Mouse (Mus musculus) NIH3T3 (cell line): ENCODE results near the gene Tekt4.

Experiments used
- DNase-seq: peaks from one replicate; pipeline ENCODE4 v3.0.0-alpha.2; 2012; ENCODE audit warnings: low read depth

Tekt4 gene

DNA sequence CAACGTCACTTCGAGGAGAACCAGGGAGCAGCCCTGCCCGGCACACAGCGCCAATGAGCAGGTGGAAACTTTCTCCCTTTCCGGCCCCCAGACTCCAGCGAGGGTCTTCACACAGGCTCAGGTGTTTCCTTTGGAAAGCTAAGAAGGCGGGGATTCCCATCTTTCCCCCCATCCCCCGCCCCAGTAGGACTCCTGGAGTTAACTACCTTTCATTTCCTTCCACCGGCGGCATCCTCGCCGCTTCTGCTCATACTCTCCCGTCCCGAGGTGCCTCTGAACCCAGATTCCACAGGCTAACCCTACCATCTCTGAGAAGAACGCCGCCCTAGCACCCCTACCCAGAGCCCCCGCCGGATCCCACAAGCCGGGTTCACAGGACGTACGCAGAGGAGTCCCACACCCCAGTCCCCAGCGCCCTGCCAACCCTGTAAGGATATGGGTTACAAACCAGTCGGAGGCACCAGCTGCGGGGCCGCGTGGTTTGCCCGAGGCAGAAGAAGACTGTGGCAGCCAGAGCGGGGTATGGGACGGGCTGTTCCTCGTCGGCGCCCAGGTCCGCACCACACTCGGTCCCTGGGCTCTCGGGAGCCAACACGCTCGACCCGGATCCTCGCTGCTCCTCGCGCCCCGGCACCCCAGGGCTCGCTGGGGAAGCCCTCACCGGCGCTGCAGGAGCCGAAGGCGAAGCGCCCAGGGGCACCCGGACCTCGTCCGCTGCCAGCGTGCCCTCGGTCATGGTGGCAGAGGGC, 21.8 kb upstream of the Tekt4 start:
- DNase-seq: no peak

DNA sequence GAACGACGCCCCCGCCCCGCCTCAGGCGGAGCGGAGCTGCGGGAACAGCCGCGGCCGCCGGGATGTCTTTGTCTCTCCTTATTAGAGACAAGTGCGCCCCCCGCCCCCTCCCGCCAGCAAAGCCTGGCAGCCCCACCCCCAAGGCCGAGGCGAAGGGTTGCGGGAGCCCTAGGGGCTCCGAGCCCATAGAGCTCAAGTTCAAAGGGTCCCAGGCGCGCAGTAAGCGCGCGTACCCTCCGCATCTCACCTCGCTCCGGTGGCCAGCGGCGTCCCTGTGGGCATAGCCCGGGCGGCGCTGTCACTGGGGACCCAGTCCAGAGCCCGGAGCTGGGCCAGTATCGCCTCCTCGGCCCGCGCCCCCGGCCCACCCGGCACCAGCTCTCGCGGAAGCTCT, 21.2 kb upstream of the Tekt4 start:
- DNase-seq: no peak

GRCm38 (mm10) chr17:25433617-25434606, 20.5 kb upstream of the Tekt4 start, which contains the start of gene Cacna1h:
Gene Cacna1h, minus strand, starts transcription at chr17:25433783.
- no peak for DNase-seq

GRCm38 (mm10) chr17:25441417-25441816, 13.0 kb upstream of the Tekt4 start:
- DNase-seq: no peak

GRCm38 (mm10) chr17:25442889-25443288, 11.5 kb upstream of the Tekt4 start:
- DNase-seq: no peak

DNA sequence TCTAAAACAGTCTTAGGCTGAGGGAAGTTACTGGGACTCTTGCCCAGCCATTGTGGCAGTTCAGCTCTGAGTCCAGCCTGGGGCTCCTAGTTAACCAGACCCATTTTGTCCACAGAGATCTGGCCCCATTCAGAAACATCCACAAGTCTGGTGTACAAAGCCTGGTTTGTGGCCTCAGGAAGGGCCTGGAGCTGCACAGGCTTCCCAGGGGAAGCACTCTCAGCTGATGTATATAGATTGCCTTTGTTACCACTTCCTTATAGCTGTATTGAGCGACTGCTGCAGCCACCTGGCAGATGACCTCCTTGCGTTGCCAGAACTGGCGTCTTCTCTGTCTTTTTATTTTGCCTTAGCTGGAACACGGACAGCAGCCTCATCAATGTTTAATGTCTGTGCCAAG, 9.3 kb upstream of the Tekt4 start:
- no peak for DNase-seq

- no peak for DNase-seq
Observed at GRCm38 (mm10) chr17:25445841-25446240, 8.6 kb upstream of the Tekt4 start.

- no peak for DNase-seq
Observed at GRCm38 (mm10) chr17:25447865-25448264, 6.5 kb upstream of the Tekt4 start.

GRCm38 (mm10) chr17:25450329-25450728, 4.1 kb upstream of the Tekt4 start:
- no peak for DNase-seq

- no peak for DNase-seq
Observed at GRCm38 (mm10) chr17:25452246-25452965, 2.0 kb upstream of the Tekt4 start.

- no peak for DNase-seq
Observed at GRCm38 (mm10) chr17:25456540-25456939, 2.1 kb downstream of the Tekt4 start.

- no peak for DNase-seq
Observed at GRCm38 (mm10) chr17:25462236-25462875, 7.9 kb downstream of the Tekt4 start.

DNA sequence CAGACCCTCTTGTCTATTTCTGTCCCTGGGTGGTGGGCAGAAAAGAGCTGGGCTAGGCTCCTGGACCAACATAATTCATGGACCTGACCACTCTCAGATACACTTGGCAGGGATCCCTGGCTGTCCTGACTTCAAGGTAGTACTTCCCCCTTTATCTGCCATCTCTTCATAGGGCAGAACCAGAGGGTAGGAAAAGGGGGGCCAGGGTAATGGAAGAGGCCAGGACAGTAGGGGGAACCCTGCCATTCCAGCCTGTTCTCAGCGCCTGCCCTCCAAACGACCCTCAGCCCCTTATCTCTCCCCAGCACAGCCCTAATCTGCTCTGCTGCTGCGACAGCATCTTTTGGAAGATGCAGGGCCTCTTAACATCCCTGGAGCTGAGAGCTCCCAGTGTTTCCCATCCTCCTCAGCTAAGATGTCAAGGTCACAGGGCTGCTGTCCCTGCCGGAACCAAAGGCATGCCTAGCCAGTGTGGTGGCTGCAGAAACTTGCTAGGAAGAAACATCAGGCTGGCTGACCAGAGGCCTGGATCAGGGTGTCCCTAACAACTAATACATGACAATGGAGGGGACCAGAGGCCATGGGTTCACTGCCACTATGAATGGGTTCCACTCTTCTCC, 9.0 kb downstream of the Tekt4 start:
- DNase-seq: no peak

GRCm38 (mm10) chr17:25464091-25464490, 9.7 kb downstream of the Tekt4 start:
- no peak for DNase-seq

DNA sequence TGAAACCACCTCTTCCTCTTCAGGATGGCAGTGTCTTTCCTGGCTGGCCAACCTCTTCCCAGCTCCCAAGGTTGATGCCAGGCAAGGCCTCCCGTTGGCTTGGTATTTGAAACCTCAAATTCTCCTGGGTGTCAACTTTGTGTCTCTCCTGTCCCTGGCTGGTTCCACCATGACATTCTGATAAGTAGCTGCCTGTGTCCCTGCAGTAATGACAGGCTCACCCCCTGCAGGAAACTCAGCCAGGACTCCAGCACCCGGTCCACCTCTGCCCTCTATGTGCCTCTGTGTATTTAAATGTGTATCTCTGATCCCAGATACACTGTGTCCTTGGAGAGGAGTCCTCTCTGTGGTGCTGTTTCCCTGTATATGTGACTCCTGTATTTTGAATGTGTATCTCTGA, 11.8 kb downstream of the Tekt4 start:
- DNase-seq: no peak

DNA sequence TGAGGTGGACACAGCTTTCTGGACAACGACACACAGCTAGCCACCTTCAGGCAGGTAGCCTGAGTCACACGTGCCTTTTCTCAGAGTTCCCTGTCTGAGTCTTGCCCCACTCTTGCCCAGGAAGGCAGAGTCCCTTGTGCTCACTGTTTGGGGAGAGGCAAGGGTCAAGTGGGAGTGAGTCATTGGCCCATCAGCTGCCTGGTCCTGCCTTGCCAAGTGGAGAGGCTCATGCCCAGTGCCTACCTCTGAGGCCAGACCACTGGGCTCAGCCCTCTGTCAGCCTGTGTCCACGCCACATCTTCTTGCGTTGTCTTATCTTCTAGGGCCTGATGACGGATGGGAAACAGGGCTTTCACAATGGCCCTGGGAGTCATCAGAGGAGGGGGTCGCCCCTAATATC, 13.4 kb downstream of the Tekt4 start:
- DNase-seq: peak; percentile 18

DNA sequence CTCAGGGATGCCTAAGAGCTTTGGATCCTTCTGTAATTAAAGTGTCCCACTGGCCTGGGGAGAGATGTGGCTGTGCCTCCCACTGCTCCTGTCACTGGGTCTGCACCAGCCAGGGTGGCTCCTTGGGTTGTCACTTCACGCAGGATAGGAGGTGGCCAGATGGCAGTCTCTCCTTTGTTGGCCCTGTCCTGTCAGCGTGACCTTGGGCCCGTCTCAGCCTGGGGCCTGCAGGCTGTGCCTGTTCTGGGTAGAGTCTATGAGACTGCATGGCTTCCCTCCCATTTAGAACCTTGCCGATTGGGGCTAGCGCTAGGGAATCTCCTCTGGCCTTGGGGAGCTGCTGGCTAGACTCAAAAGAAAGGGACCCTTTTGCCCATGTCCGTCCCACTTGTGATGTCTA, 13.9 kb downstream of the Tekt4 start:
- no peak for DNase-seq

GRCm38 (mm10) chr17:25469798-25470197, 15.4 kb downstream of the Tekt4 start:
- peak; percentile 79 for DNase-seq

DNA sequence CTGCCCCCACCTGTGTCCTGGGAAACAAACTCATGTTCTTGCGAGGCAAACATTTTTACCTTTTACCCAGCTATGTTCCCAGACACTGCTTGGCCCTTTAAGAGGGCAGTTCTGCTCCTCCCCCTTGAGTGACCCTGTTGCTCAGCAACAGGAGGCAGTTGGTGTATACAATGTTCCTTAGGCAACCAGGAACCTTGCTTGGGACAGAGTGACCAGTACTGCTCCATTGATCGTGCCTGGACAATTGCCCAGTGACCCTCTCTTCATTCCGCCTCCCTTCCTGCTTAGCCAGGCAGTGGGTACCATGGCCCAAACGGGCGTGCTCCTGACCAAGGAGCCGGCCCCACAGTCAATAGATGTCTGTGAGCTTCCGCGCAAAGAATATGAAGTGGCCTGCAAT, 17.0 kb downstream of the Tekt4 start:
- no peak for DNase-seq

DNA sequence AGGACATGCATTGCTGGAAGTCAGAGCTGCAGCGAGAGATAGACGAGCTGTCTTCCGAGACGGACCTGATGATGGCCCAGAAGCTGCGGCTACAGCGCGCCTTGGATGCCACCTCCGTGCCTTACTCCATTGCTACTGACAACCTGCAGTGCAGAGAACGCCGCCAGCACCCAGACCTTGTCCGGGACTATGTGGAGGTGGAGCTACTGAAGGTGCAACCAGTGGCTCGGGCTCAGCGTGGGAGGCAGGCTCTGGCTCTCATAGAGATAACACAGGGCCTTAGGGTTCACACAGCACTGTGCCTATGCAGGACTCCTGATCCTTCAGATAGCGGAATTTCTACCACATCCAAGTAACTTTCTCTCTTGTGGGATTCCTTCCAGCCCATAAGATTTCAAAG, 17.6 kb downstream of the Tekt4 start:
- DNase-seq: no peak

- DNase-seq: peak; percentile 42
Observed at GRCm38 (mm10) chr17:25474330-25475077, 20.1 kb downstream of the Tekt4 start.
